Mouse (Mus musculus) heart, embryonic 14.5 days (tissue): Measurements from ENCODE around the gene Rab27a. TPM values are rescaled to one million over a fixed set of nuclear protein-coding genes. Genes with fewer than 3 reads are reported as not detected.

Experiments used
- ATAC-seq: fragments of 200-750 bp; cut with Nextera tagmentation; 2 replicates; pipeline ENCODE4 v1.8.0; 2017; ENCODE audit warnings: low read depth, moderate TSS enrichment; ENCODE audit not compliant: insufficient number of reproducible peaks, insufficient read depth, low FRiP score
- H3K27ac ChIP-seq, 2 experiments: fragments of 200-500 bp in 1 of 2; fragments of 300-500 bp in 1 of 2; sonication (generic) in 1 of 2; replicated peaks in 1 of 2; 2 replicates each; pipeline ENCODE4 v1.5.1; 2012 to 2014; ENCODE audit warnings: low read depth in 2 of 2, low read length in 2 of 2, control low read depth in 1 of 2, mild to moderate bottlenecking in 1 of 2, mixed read lengths in 1 of 2; ENCODE audit not compliant: control insufficient read depth in 1 of 2, insufficient read depth in 1 of 2
- H3K27me3 ChIP-seq: fragments of 300-500 bp; sonication (generic); 2 replicates; pipeline ENCODE4 v1.6.1; 2014; ENCODE audit warnings: mild to moderate bottlenecking, low read length, control low read depth; ENCODE audit not compliant: control insufficient read depth, insufficient read depth
- H3K36me3 ChIP-seq: fragments of 300-500 bp; sonication (generic); 2 replicates; pipeline ENCODE4 v1.6.1; 2014; ENCODE audit warnings: mild to moderate bottlenecking, control low read depth, low read length, mixed read lengths; ENCODE audit not compliant: control insufficient read depth, insufficient read depth
- H3K4me1 ChIP-seq, 2 experiments: fragments of 200-500 bp in 1 of 2; fragments of 300-500 bp in 1 of 2; sonication (generic) in 1 of 2; 2 replicates each; pipeline ENCODE4 v1.6.1; 2012 to 2014; ENCODE audit warnings: low read length in 2 of 2, control low read depth in 1 of 2, mixed read lengths in 1 of 2; ENCODE audit not compliant: control insufficient read depth in 2 of 2, insufficient read depth in 2 of 2
- H3K4me2 ChIP-seq: fragments of 300-500 bp; sonication (generic); 2 replicates; pipeline ENCODE4 v1.6.1; 2014; ENCODE audit warnings: mild to moderate bottlenecking, low read length
- H3K4me3 ChIP-seq, 2 experiments: fragments of 200-500 bp in 1 of 2; fragments of 300-500 bp in 1 of 2; sonication (generic) in 1 of 2; 2 replicates each; pipeline ENCODE4 v1.5.1; 2012 to 2014; ENCODE audit warnings: low read length in 2 of 2, mild to moderate bottlenecking in 2 of 2, control low read depth in 1 of 2, low read depth in 1 of 2, moderate library complexity in 1 of 2; ENCODE audit not compliant: control insufficient read depth in 1 of 2, insufficient read depth in 1 of 2
- H3K9ac ChIP-seq: fragments of 300-500 bp; sonication (generic); 2 replicates; pipeline ENCODE4 v1.6.1; 2014; ENCODE audit warnings: mild to moderate bottlenecking, low read length
- H3K9me3 ChIP-seq: fragments of 300-500 bp; sonication (generic); 2 replicates; pipeline ENCODE4 v1.6.1; 2016; ENCODE audit warnings: low read length, control low read depth; ENCODE audit not compliant: control insufficient read depth
- WGBS: fragments of 180-500 bp; shearing (Covaris S2); extraction: QIAGEN DNeasy Blood & Tissue Kit; methylation state at CpG from one replicate; pipeline ENCODE4 v1.1.7; 2014; 5-methylcytosine and 5-hydroxymethylcytosine counted together
- polyA plus RNA-seq: library from polyadenylated mRNA; unstranded; fragments of >200 nt; fragmentation: Nextera tagmentation; extraction: Ambion mirVana; gene quantifications from 2 replicates; pipeline ENCODE4 v1.2.1, GENCODE M21; 2014

Rab27a gene
- polyA plus RNA-seq, 1 experiment from 2014 or later, result 1.6 TPM

DNA sequence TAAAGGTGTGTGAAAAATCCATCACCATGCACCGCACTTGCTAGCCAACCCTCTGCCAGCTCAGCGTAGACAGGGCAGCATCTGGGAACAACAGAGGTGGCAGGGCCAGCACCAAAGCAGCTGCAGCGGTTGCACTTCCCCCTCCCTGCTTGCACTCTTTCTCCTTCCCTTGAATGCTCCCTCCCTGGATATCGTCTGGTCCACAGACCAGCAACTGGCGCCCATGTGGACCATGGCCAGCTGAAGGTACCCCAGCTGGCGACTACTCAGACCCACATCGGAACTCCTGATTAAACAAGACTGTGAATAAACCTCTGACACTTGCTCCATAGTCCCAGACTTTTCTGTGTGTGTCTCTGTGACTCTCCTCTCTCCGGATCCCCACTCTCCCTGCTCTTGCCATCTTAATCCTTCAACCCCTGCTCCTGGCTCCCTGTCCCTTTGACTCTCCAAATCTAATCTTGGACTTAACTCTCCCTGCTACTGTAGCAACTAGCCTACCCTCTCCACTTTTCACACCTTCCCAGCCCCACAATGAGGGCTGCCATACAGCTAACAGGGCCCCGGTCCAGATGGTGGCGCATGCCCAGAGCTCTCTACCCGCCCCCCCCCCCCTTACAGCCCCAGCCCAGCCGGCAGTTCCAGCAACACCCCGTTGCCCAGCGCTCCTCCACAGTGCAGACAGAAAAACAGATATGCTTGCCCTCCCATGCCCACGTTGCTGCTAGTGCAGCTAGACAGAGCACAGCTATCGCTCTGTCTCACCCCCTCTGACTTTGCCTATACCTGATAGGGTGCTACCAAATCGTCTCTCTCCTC, 18.6 kb upstream of the Rab27a start:
- ATAC-seq, result peak; percentile 76
- H3K27ac ChIP-seq, result peak overlapping the region; percentile 13 to 61; a peak in 3 of 4 replicates
- H3K4me1 ChIP-seq, result peaks cover 3 to 5% of the 10 kb centered on the region in 2 experiments; a peak in 2 of 4 replicates
- peak overlapping the region; percentile 46 for H3K4me2 ChIP-seq
- H3K9me3 ChIP-seq, result no peaks in the 10 kb centered on the region
- peak overlapping the region; percentile 10; the same call in 1 of the 2 replicates for H3K9ac ChIP-seq
- WGBS, result 13% methylated on average over 16 of the region's 17 CpGs
- peaks cover 40% of the 10 kb centered on the region for H3K36me3 ChIP-seq
- H3K27me3 ChIP-seq, result no peaks in the 10 kb centered on the region
- H3K4me3 ChIP-seq, result 0 out of 4 replicates have a peak overlapping the region, but pooled peaks of 1 of the 2 experiments have one; percentile 3

DNA sequence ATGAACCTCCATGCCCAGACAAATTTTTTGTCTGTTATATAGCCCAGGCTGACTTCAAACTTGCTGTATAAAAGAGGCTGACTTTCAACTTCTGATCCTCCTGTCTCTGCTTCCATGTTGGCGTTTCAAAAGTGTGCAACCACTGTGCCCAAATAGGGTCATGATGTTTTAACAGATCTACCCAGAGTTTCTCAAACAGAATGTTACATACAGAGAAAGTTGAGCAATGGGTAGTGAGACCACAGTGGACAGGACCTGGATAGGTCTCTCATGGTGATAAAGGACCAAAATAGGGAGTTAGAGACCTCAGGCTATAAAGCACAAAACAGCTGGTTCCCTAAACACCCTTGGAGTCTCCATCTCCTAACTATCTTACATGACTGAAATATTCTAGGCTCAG, 14.2 kb upstream of the Rab27a start:
- no peak overlapping the region for H3K4me3 ChIP-seq
- no peaks in the 10 kb centered on the region for H3K9me3 ChIP-seq
- no peaks in the 10 kb centered on the region for H3K27me3 ChIP-seq
- peaks cover 3 to 5% of the 10 kb centered on the region in 2 experiments; a peak in 2 of 4 replicates for H3K4me1 ChIP-seq
- peaks cover 47% of the 10 kb centered on the region for H3K36me3 ChIP-seq
- 84% methylated on average over 1 of the region's 1 CpGs for WGBS
- H3K27ac ChIP-seq, result no peak overlapping the region
- no peak for ATAC-seq
- no peak overlapping the region for H3K9ac ChIP-seq
- no peak overlapping the region for H3K4me2 ChIP-seq

DNA sequence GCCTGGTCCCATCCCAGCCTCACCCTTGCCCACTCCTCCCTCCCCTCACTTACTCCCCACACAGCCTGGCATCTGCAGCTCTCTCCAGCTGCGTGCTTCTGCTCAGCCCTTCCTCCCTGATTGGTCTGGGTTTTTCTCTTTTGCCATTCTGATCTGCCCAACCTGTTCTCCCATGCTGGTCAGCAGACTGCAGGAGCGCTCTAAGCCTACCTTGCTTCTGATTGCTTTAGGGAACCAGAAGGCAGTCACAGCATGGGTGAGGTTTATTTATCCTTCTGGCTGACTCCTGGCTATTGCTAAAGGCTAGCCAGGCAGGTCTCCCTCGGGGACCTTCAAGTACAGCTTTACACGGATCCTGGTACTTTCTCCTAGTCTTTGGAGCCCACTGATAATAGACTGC, 13.2 kb upstream of the Rab27a start:
- H3K4me1 ChIP-seq, result no peaks in the 10 kb centered on the region
- no peak overlapping the region for H3K4me2 ChIP-seq
- no peak overlapping the region for H3K9ac ChIP-seq
- peaks cover 52% of the 10 kb centered on the region for H3K36me3 ChIP-seq
- H3K27me3 ChIP-seq, result no peaks in the 10 kb centered on the region
- no peak overlapping the region for H3K27ac ChIP-seq
- no peak for ATAC-seq
- no peak overlapping the region for H3K4me3 ChIP-seq
- WGBS, result 42% methylated on average over 4 of the region's 4 CpGs
- no peaks in the 10 kb centered on the region for H3K9me3 ChIP-seq

DNA sequence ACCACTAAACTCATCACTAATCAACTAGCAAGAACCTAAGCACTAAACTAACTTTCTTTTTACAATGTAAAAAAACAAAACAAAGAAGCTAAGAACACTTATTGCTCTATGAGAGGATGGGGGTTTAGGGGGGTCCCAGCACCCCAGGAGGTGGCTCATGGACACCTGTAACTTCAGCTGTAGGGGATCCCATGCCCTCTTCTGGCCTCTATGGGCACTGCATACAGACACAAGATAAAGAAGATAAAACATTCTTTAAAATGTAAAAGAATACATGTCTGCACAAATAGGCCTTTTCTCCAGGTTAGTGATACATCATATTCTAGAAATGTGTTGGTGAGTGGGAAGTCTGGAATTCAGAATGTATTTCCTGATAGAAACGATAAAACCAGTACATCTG, 11.2 kb upstream of the Rab27a start:
- Histone ChIP-seq H3K9me3 (no peaks in the 10 kb centered on the region), H3K9ac (no peak overlapping the region), H3K4me2 (no peak overlapping the region), H3K27me3 (no peaks in the 10 kb centered on the region), H3K27ac (no peak overlapping the region), H3K4me1 (no peaks in the 10 kb centered on the region), H3K4me3 (no peak overlapping the region), H3K36me3 (peaks cover 52% of the 10 kb centered on the region)
- WGBS, result 81% methylated on average over 1 of the region's 1 CpGs
- no peak for ATAC-seq

DNA sequence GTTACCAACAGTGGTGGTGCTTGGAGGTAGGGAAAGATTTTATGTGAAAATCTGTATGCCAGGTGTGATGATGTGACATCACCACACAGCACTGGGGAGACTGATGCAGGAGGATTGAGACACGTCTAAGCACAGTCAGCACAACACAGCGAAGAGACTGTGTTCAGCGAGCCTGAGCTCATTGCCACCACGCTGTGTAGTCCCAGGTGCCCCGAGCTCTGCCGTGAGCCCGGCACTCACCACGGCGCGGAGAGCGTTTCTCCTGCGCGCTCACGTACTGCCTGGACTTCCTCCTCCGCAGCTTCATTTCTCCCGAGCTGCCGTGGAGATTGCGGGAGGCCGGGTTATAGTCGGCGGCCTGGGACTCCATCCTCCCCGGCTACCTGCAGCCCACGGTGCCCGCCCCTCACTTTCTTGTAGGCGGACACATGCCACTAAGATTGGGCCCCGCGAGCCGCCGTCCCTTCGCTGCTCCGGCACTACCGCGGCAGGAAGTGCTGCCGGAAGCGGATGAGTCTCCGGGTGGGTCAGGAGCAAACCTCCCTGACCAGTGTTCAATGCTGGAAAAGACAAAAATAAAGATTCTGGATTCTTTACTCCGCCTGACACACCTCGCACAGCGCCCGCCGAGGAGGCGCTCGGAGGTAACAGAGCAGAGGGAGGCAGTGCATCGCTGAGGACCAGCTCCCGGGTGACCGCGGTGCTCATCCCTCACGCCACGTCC, 5.3 kb upstream of the Rab27a start:
- H3K27ac ChIP-seq, result peak overlapping the region; percentile 60 to 62; a peak in 3 of 4 replicates
- H3K4me2 ChIP-seq, result peak overlapping the region; percentile 92
- peak overlapping the region; percentile 89 for H3K9ac ChIP-seq
- peak; percentile 72 for ATAC-seq
- H3K4me1 ChIP-seq, result peaks cover 5 to 7% of the 10 kb centered on the region in 2 experiments
- H3K27me3 ChIP-seq, result no peaks in the 10 kb centered on the region
- under 1% methylated on average over 49 of the region's 49 CpGs for WGBS
- H3K36me3 ChIP-seq, result peaks cover 6% of the 10 kb centered on the region
- peak overlapping the region; percentile 91 to 99 for H3K4me3 ChIP-seq
- H3K9me3 ChIP-seq, result no peaks in the 10 kb centered on the region

DNA sequence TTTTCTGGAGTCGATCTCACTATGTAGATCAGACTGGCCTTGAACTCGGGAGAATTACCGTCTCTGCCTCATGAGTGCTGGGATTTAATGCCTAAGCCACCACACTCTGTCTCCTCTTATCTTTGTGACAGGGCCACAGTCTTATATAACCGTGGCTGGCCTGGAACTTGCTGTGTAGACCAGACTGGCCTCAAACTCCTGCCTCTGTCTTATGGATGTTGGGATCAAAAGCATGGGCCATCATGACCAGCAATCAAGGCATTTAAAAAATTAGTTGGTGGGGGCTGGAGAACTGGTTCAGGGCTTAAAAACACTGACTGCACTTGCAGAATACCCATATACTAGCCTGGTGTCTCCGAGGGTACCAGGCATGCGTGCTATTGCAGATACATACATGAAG, 4.6 kb upstream of the Rab27a start, which contains the start of gene Pigb:
TSS of gene Pigb (minus strand) at position 299 of the 400 bp plus-strand sequence.
- H3K27me3 ChIP-seq, result no peaks in the 10 kb centered on the region
- H3K9ac ChIP-seq, result peak within 1 kb of the TSS; percentile 89
- no peak for ATAC-seq
- H3K9me3 ChIP-seq, result no peaks in the 10 kb centered on the region
- H3K4me3 ChIP-seq, result peak within 1 kb of the TSS; percentile 91 to 99
- H3K4me2 ChIP-seq, result peak within 1 kb of the TSS; percentile 92
- H3K27ac ChIP-seq, result peak within 1 kb of the TSS; percentile 60 to 62; a peak in 3 of 4 replicates
- 27% methylated on average over 6 of the region's 6 CpGs for WGBS
- 0 out of 2 replicates have a peak, but pooled peaks cover 5% of the 10 kb centered on the region for H3K36me3 ChIP-seq
- H3K4me1 ChIP-seq, result peaks cover 5 to 7% of the 10 kb centered on the region in 2 experiments

DNA sequence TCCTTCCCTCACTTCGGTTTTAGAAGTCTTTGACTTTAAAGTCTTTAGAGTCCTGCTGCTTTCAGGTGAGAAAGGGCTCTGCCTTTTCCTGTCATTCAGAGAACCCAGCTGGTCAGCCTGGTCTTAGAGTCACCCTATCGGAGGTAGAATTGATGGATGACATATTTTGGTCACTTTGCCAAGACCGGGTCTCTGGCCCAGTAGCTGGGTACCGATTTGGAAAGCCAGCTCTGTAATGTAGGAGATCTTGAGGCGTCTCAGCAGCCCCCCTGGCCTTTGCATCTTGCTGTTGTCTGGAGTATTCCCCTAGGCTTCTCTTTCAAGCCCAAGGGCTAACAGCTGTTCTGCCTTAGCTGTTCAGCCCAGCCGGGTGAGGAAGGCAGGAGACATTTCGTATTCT, 550 bp downstream of the Rab27a start:
- H3K4me2 ChIP-seq, result peak overlapping the region; percentile 83
- no peak overlapping the region for H3K27ac ChIP-seq
- H3K9me3 ChIP-seq, result no peaks in the 10 kb centered on the region
- WGBS, result 11% methylated on average over 7 of the region's 7 CpGs
- no peaks in the 10 kb centered on the region for H3K27me3 ChIP-seq
- peak overlapping the region; percentile 60 for H3K9ac ChIP-seq
- H3K36me3 ChIP-seq, result no peaks in the 10 kb centered on the region
- peak overlapping the region; percentile 48 to 58 for H3K4me3 ChIP-seq
- ATAC-seq, result no peak
- peaks cover under 1 to 5% of the 10 kb centered on the region in 2 experiments for H3K4me1 ChIP-seq
